Mouse (Mus musculus): Measurements from ENCODE around the gene Tbp. TPM values are rescaled to one million over a fixed set of nuclear protein-coding genes. Genes with fewer than 3 reads are reported as not detected.
A peak's percentile ranks its signal among the peaks of the same experiment; 100 is the strongest.

The Tbp gene
- polyA plus RNA-seq, 2 experiments, result 19.9 to 22.0 TPM

GRCm38 (mm10) chr17:15549713-15550112, 50.0 kb downstream of the Tbp start:
- Histone ChIP-seq H3K27ac (no peak overlapping the region), H3K4me3 (ENCODE audit: insufficient read depth in 1 of 2, low read depth in 2 of 2, low read length in 2 of 2) (no peak overlapping the region), H3K9me3 (ENCODE audit: control insufficient read depth, low read length) (no peaks in the 10 kb centered on the region), H3K27me3 (ENCODE audit: control insufficient read depth, insufficient read depth, low read length) (no peaks in the 10 kb centered on the region), H3K9ac (replicated peaks) (no peak overlapping the region), H3K4me2 (ENCODE audit: low read depth) (no peak overlapping the region), H3K4me1 (replicated peaks; ENCODE audit: control insufficient read depth in 2 of 2, insufficient read depth in 2 of 2, low read length in 1 of 2) (no peaks in the 10 kb centered on the region), H3K36me3 (replicated peaks; ENCODE audit: control insufficient read depth, insufficient read depth, low read depth) (no peaks in the 10 kb centered on the region)
- WGBS (ENCODE audit: insufficient replicate concordance), result 57% methylated on average over 1 of the region's 1 CpGs
- TF ChIP-seq CTCF (IDR thresholded peaks at IDR 0.05; ENCODE audit: low read depth) (no peak), EP300 (IDR thresholded peaks at IDR 0.05; ENCODE audit: low read depth) (no peak)
- ATAC-seq (ENCODE audit: insufficient read depth) (no peak), DNase-seq (ENCODE audit: low read depth in 3 of 3, low spot score in 3 of 3) (no peak)

- TF ChIP-seq CTCF (IDR thresholded peaks at IDR 0.05; ENCODE audit: low read depth) (no peak), EP300 (IDR thresholded peaks at IDR 0.05; ENCODE audit: low read depth) (no peak)
- DNase-seq (ENCODE audit: low read depth in 3 of 3, low spot score in 3 of 3) (no peak), ATAC-seq (ENCODE audit: insufficient read depth) (no peak)
- Histone ChIP-seq H3K27me3 (ENCODE audit: control insufficient read depth, insufficient read depth, low read length) (no peaks in the 10 kb centered on the region; the same call in 1 of the 2 replicates), H3K36me3 (replicated peaks; ENCODE audit: control insufficient read depth, insufficient read depth, low read depth) (no peaks in the 10 kb centered on the region), H3K4me2 (ENCODE audit: low read depth) (no peak overlapping the region), H3K27ac (no peak overlapping the region), H3K4me3 (ENCODE audit: insufficient read depth in 1 of 2, low read depth in 2 of 2, low read length in 2 of 2) (no peak overlapping the region), H3K4me1 (replicated peaks; ENCODE audit: control insufficient read depth in 2 of 2, insufficient read depth in 2 of 2, low read length in 1 of 2) (peaks cover 0 to 8% of the 10 kb centered on the region in 2 experiments; a peak in 2 of 4 replicates), H3K9ac (replicated peaks) (no peak overlapping the region), H3K9me3 (ENCODE audit: control insufficient read depth, low read length) (no peaks in the 10 kb centered on the region)
- 70% methylated on average over 2 of the region's 2 CpGs for WGBS (ENCODE audit: insufficient replicate concordance)
Observed at GRCm38 (mm10) chr17:15559946-15560345, 60.3 kb downstream of the Tbp start.

DNA sequence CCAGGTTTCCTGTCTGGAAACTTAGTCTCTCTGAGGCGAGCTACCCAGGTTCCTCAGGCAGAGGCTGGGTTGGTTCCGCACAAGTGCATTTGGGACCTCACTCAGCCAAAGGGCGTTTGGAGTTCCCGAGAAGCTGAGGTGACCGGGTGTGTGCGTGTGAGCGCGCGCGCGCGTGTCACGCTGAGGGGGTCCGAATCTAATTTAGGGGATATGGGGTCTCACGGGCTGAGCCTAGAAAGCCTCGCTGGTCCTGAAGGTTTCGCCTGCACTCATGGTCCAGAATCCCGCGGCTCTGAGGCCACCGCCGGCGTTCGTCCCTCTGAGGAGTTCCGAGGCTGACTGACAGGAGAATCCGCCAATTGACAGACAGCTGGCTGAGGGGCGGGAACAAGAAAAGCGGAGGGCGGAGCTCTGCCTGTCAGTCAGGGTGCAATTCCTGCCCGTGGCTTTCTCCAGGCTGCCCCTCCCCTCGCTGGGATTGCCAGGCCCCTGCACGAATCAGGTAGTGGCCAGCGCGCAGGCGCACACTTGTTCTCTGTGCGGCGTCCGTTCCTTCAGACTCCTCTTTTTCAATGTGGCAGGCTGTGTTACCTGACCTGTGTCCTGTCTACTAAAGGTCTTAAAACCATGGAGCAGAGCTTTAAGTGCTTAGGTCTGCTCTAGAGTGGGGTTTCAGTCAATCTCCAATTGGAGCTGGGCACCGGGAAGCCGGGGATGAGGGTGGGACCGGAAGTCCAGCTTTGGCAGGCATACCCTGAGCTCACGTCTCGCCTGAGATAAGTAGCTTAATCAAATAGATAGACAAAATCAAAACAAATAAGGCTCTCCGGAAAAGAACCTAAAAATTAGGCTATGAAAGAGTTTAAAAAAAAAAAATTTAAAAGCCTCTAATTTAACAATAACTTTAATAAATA, 64.6 kb downstream of the Tbp start, which contains the start of gene Prdm9:
Gene Prdm9, minus strand, starts transcription at position 341 of the 914 bp plus-strand sequence.
- Histone ChIP-seq H3K4me3 (ENCODE audit: insufficient read depth in 1 of 2, low read depth in 2 of 2, low read length in 2 of 2) (peak within 1 kb of the TSS; percentile 65 to 96), H3K4me1 (replicated peaks; ENCODE audit: control insufficient read depth in 2 of 2, insufficient read depth in 2 of 2, low read length in 1 of 2) (peaks cover 0 to 9% of the 10 kb centered on the region in 2 experiments; a peak in 2 of 4 replicates), H3K27me3 (ENCODE audit: control insufficient read depth, insufficient read depth, low read length) (no peaks in the 10 kb centered on the region; the same call in 1 of the 2 replicates), H3K4me2 (ENCODE audit: low read depth) (peak within 1 kb of the TSS; percentile 89), H3K36me3 (replicated peaks; ENCODE audit: control insufficient read depth, insufficient read depth, low read depth) (no peaks in the 10 kb centered on the region), H3K9me3 (ENCODE audit: control insufficient read depth, low read length) (no peaks in the 10 kb centered on the region), H3K9ac (replicated peaks) (peak within 1 kb of the TSS; percentile 70), H3K27ac (peak within 1 kb of the TSS; percentile 45)
- TF ChIP-seq EP300 (IDR thresholded peaks at IDR 0.05; ENCODE audit: low read depth), result no peak
- no peak for TF ChIP-seq CTCF (IDR thresholded peaks at IDR 0.05; ENCODE audit: low read depth)
- ATAC-seq (ENCODE audit: insufficient read depth) (peak; percentile 100), DNase-seq (ENCODE audit: low read depth in 3 of 3, low spot score in 3 of 3) (peak; percentile 92 to 94 (median 92))
- under 1% methylated on average over 43 of the region's 43 CpGs for WGBS (ENCODE audit: insufficient replicate concordance)

DNA sequence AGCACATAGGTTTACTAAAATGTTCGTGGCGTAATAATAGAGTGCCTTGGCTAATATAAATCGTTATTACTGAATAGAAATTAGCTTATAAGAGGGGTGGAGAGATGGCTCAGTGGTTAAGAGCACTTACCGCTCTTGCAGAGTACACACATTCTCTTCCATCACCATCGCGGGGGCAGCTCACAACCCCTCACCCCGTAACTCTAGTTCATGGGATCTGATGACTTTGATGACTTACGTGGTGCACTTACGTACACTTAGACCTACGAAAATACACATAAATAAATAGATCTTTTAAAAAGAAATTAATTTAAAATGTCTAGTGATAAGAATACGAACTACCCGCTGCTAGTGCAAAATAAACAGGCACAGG, 65.2 kb downstream of the Tbp start:
- ATAC-seq (ENCODE audit: insufficient read depth), result no peak
- H3K9me3 ChIP-seq (ENCODE audit: control insufficient read depth, low read length), result no peaks in the 10 kb centered on the region
- H3K27ac ChIP-seq, result no peak overlapping the region
- no peak for TF ChIP-seq EP300 (IDR thresholded peaks at IDR 0.05; ENCODE audit: low read depth)
- no peak for TF ChIP-seq CTCF (IDR thresholded peaks at IDR 0.05; ENCODE audit: low read depth)
- DNase-seq (ENCODE audit: low read depth in 3 of 3, low spot score in 3 of 3), result no peak
- H3K4me2 ChIP-seq (ENCODE audit: low read depth), result peak overlapping the region; percentile 89
- no peaks in the 10 kb centered on the region; the same call in 1 of the 2 replicates for H3K27me3 ChIP-seq (ENCODE audit: control insufficient read depth, insufficient read depth, low read length)
- WGBS (ENCODE audit: insufficient replicate concordance), result 46% methylated on average over 12 of the region's 12 CpGs
- peak overlapping the region; percentile 48 to 65 for H3K4me3 ChIP-seq (ENCODE audit: insufficient read depth in 1 of 2, low read depth in 2 of 2, low read length in 2 of 2)
- H3K4me1 ChIP-seq (replicated peaks; ENCODE audit: control insufficient read depth in 2 of 2, insufficient read depth in 2 of 2, low read length in 1 of 2), result peaks cover 0 to 9% of the 10 kb centered on the region in 2 experiments; a peak in 2 of 4 replicates
- no peak overlapping the region for H3K9ac ChIP-seq (replicated peaks)
- no peaks in the 10 kb centered on the region for H3K36me3 ChIP-seq (replicated peaks; ENCODE audit: control insufficient read depth, insufficient read depth, low read depth)

GRCm38 (mm10) chr17:15566908-15567307, 67.2 kb downstream of the Tbp start:
- ATAC-seq (ENCODE audit: insufficient read depth) (no peak), DNase-seq (ENCODE audit: low read depth in 3 of 3, low spot score in 3 of 3) (no peak)
- Histone ChIP-seq H3K4me1 (replicated peaks; ENCODE audit: control insufficient read depth in 2 of 2, insufficient read depth in 2 of 2, low read length in 1 of 2) (peaks cover 0 to 9% of the 10 kb centered on the region in 2 experiments; a peak in 2 of 4 replicates), H3K27ac (no peak overlapping the region), H3K4me2 (ENCODE audit: low read depth) (no peak overlapping the region), H3K9me3 (ENCODE audit: control insufficient read depth, low read length) (no peaks in the 10 kb centered on the region), H3K27me3 (ENCODE audit: control insufficient read depth, insufficient read depth, low read length) (no peaks in the 10 kb centered on the region; the same call in 1 of the 2 replicates), H3K36me3 (replicated peaks; ENCODE audit: control insufficient read depth, insufficient read depth, low read depth) (no peaks in the 10 kb centered on the region), H3K4me3 (ENCODE audit: insufficient read depth in 1 of 2, low read depth in 2 of 2, low read length in 2 of 2) (no peak overlapping the region), H3K9ac (replicated peaks) (no peak overlapping the region)
- TF ChIP-seq CTCF (IDR thresholded peaks at IDR 0.05; ENCODE audit: low read depth) (peak; percentile 11; the same call in 1 of the 2 replicates), EP300 (IDR thresholded peaks at IDR 0.05; ENCODE audit: low read depth) (no peak)
- WGBS (ENCODE audit: insufficient replicate concordance), result 54% methylated on average over 5 of the region's 5 CpGs

Data from liver, embryonic 14.5 days (tissue).